Mouse (Mus musculus) ZHBTc4 (cell line): Measurements from ENCODE around the gene Gng8.

Experiments used
- DNase-seq: peaks from one replicate; pipeline ENCODE4 v3.0.0-alpha.2; 2011; ENCODE audit warnings: low read depth, low spot score

Gng8 gene

GRCm38 (mm10) chr7:16876006-16876405, 15.6 kb upstream of the Gng8 start:
- DNase-seq: no peak

GRCm38 (mm10) chr7:16876608-16877007, 15.0 kb upstream of the Gng8 start:
- peak; percentile 65 for DNase-seq

GRCm38 (mm10) chr7:16877717-16878116, 13.9 kb upstream of the Gng8 start:
- DNase-seq: no peak

- peak; percentile 82 for DNase-seq
Observed at GRCm38 (mm10) chr7:16879796-16880547, 11.6 kb upstream of the Gng8 start.

GRCm38 (mm10) chr7:16880615-16881014, 11.0 kb upstream of the Gng8 start:
- no peak for DNase-seq

- DNase-seq: no peak
Observed at GRCm38 (mm10) chr7:16883162-16883561, 8.4 kb upstream of the Gng8 start.

GRCm38 (mm10) chr7:16884334-16884733, 7.3 kb upstream of the Gng8 start:
- DNase-seq: no peak

GRCm38 (mm10) chr7:16885271-16885776, 6.3 kb upstream of the Gng8 start:
- peak; percentile 87 for DNase-seq

- DNase-seq: peak; percentile 62
Observed at GRCm38 (mm10) chr7:16885905-16886304, 5.7 kb upstream of the Gng8 start.

GRCm38 (mm10) chr7:16890536-16890935, 1.1 kb upstream of the Gng8 start:
- DNase-seq: no peak

- DNase-seq: peak; percentile 60
Observed at GRCm38 (mm10) chr7:16890944-16891343, 642 bp upstream of the Gng8 start.

- no peak for DNase-seq
Observed at GRCm38 (mm10) chr7:16892352-16892730, 755 bp downstream of the Gng8 start.

- DNase-seq: peak; percentile 30
Observed at GRCm38 (mm10) chr7:16893612-16894011, 2.0 kb downstream of the Gng8 start.

- DNase-seq: no peak
Observed at GRCm38 (mm10) chr7:16894279-16894678, 2.7 kb downstream of the Gng8 start.

- peak; percentile 89 for DNase-seq
Observed at GRCm38 (mm10) chr7:16895000-16895399, 3.4 kb downstream of the Gng8 start.

- no peak for DNase-seq
Observed at GRCm38 (mm10) chr7:16895511-16895910, 3.9 kb downstream of the Gng8 start.

GRCm38 (mm10) chr7:16900526-16900925, 8.9 kb downstream of the Gng8 start:
- no peak for DNase-seq

GRCm38 (mm10) chr7:16903439-16903955, 11.9 kb downstream of the Gng8 start:
- DNase-seq: no peak

- no peak for DNase-seq
Observed at GRCm38 (mm10) chr7:16904120-16904675, 12.6 kb downstream of the Gng8 start.

- DNase-seq: no peak
Observed at GRCm38 (mm10) chr7:16905491-16906021, 14.0 kb downstream of the Gng8 start.

- DNase-seq: peak; percentile 42
Observed at GRCm38 (mm10) chr7:16906281-16906680, 14.7 kb downstream of the Gng8 start, which contains the start of gene Ptgir. Gene Ptgir (plus strand): TSS chr7:16906490.

GRCm38 (mm10) chr7:16906889-16907559, 15.4 kb downstream of the Gng8 start:
- no peak for DNase-seq
